Comparison of ENCODE assay signal across 25 mouse cellular contexts in genomic region chr7:31161246-31161645, GRCm38 (mm10). TPM values are rescaled to one million over a fixed set of nuclear protein-coding genes. Genes with fewer than 3 reads are reported as not detected.
DNase-seq lines count a peak whose midpoint lies in the region; ATAC-seq and TF ChIP-seq lines count a peak whose summit lies in the region.
"Had no signal": no experiment of that assay in that cellular context is flagged by ENCODE, and none has a peak within 500 bp of the region (broad histone marks: within the 10 kb centered on the region; RNA-seq: fewer than 3 reads in every experiment).

No protein-coding gene starts in this region.

- H3K4me1 ChIP-seq in megakaryocyte, embryonic 14.5 days, result peaks cover 74% of the 10 kb centered on the region
- peaks cover 0 to 23% of the 10 kb centered on the region in 2 experiments; a peak in 2 of 4 replicates for H3K4me1 ChIP-seq in MEL (ENCODE audit: control insufficient read depth in 1 of 2, insufficient read depth in 2 of 2, low read length in 2 of 2)
- H3K4me1 ChIP-seq: hindbrain, embryonic 13.5 days had no signal

- ATAC-seq in megakaryocyte, adult 5-6 weeks (ENCODE audit: poor library complexity, severe bottlenecking), result no peak
- ATAC-seq: forebrain, embryonic 16.5 days had no signal

- no peaks in the 10 kb centered on the region for H3K36me3 ChIP-seq in megakaryocyte, embryonic 14.5 days (replicated peaks; ENCODE audit: low read length)
- H3K36me3 ChIP-seq in MEL (ENCODE audit: control insufficient read depth in 1 of 2, insufficient read depth in 2 of 2, low read length in 2 of 2), result peaks cover 0 to 13% of the 10 kb centered on the region in 2 experiments; a peak in 2 of 4 replicates
- H3K36me3 ChIP-seq: forebrain, embryonic 10.5 days; heart, embryonic 13.5 days; hindbrain, embryonic 13.5 days; liver, embryonic 13.5 days had no signal

- H3K79me2 ChIP-seq in MEL (ENCODE audit: control insufficient read depth, insufficient read depth, low read length, poor library complexity), result no peaks in the 10 kb centered on the region

- no peak overlapping the region for H3K9ac ChIP-seq in MEL (ENCODE audit: control insufficient read depth, low read depth, low read length, poor library complexity, severe bottlenecking)
- H3K9ac ChIP-seq: heart, embryonic 13.5 days; hindbrain, embryonic 13.5 days; liver, embryonic 13.5 days; lung, embryonic 14.5 days had no signal

- peak overlapping the region; percentile 15 for H3K27ac ChIP-seq in MEL (ENCODE audit: control insufficient read depth, low read depth, low read length)
- H3K27ac ChIP-seq: forebrain, embryonic 10.5 days; heart, adult 2 months; heart, embryonic 13.5 days; hindbrain, embryonic 13.5 days; liver, embryonic 13.5 days had no signal

- no peak for TF ChIP-seq RAD21 in MEL (IDR thresholded peaks at IDR 0.05; ENCODE audit: low read depth, low read length)

- TF ChIP-seq CTCF in MEL (IDR thresholded peaks at IDR 0.05 in 2 of 3, conservative IDR thresholded peaks at IDR 0.05 in 1 of 3; ENCODE audit: control insufficient read depth in 1 of 3, insufficient read depth in 1 of 3, low read depth in 2 of 3, low read length in 3 of 3, poor library complexity in 1 of 3, severe bottlenecking in 1 of 3), result no peak

- no peak for TF ChIP-seq EP300 in MEL (IDR thresholded peaks at IDR 0.05; ENCODE audit: low read depth in 1 of 2, low read length in 2 of 2)

- no peak for DNase-seq in MEL (ENCODE audit: low read depth, low spot score)
- peak; percentile 56 for DNase-seq in naive thymus-derived CD4-positive, alpha-beta T cell, adult 2 months (ENCODE audit: low read depth)
- peak; percentile 51 to 52 for DNase-seq in thymus, postnatal 36 days
- DNase-seq in cerebellum, postnatal 10 days, result no peak
- no peak for DNase-seq in layer of hippocampus, postnatal 10 days (ENCODE audit: low spot score in 2 of 2)
- no peak for DNase-seq in layer of hippocampus, adult 18-20 months (ENCODE audit: low spot score in 2 of 2)
- DNase-seq: adrenal gland, postnatal 25 days; cerebellum, adult 9-10 months; gastrocnemius, postnatal 36 days; heart, adult 2 months; heart, postnatal 14 days; kidney, adult 2 months; kidney, postnatal 10 days; layer of hippocampus, postnatal 36 days; liver, embryonic 13.5 days; lung, embryonic 14.5 days; midbrain, embryonic 14.5 days; right cerebral cortex, adult 18-20 months had no signal

- TF ChIP-seq POLR2A in MEL (IDR thresholded peaks at IDR 0.05; ENCODE audit: control insufficient read depth in 1 of 2, insufficient read depth in 1 of 2, low read depth in 1 of 2, low read length in 2 of 2, poor library complexity in 1 of 2), result no peak

- H3K4me3 ChIP-seq in megakaryocyte, embryonic 14.5 days (replicated peaks), result peak overlapping the region; percentile 7
- no peak overlapping the region for H3K4me3 ChIP-seq in MEL (ENCODE audit: control insufficient read depth in 1 of 2, insufficient read depth in 1 of 2, low read depth in 2 of 2, low read length in 2 of 2)
- H3K4me3 ChIP-seq: forebrain, embryonic 10.5 days; heart, adult 2 months; heart, embryonic 13.5 days; hindbrain, embryonic 13.5 days; liver, embryonic 13.5 days had no signal

- peaks cover 2% of the 10 kb centered on the region for H3K27me3 ChIP-seq in megakaryocyte, embryonic 14.5 days (replicated peaks)
- no peaks in the 10 kb centered on the region for H3K27me3 ChIP-seq in MEL (ENCODE audit: control insufficient read depth in 1 of 2, insufficient read depth in 2 of 2, low read length in 2 of 2)
- H3K27me3 ChIP-seq: heart, embryonic 13.5 days; hindbrain, embryonic 13.5 days; liver, embryonic 13.5 days had no signal

- H3K9me3 ChIP-seq in megakaryocyte, embryonic 14.5 days, result peaks cover 13% of the 10 kb centered on the region
- H3K9me3 ChIP-seq in MEL (replicated peaks; ENCODE audit: insufficient read depth, low read length), result no peaks in the 10 kb centered on the region
- H3K9me3 ChIP-seq: liver, embryonic 13.5 days had no signal

TF ChIP-seq in MEL, 35 proteins besides CTCF, POLR2A, EP300 and RAD21:
- no peak for TF ChIP-seq ELF1 (IDR thresholded peaks at IDR 0.05; ENCODE audit: low read depth, low read length)
- no peak for TF ChIP-seq KAT2A (conservative IDR thresholded peaks at IDR 0.05; ENCODE audit: low read depth, low read length)
- no peak for TF ChIP-seq CHD1 (IDR thresholded peaks at IDR 0.05; ENCODE audit: low read depth, low read length)
- TF ChIP-seq RCOR1 (IDR thresholded peaks at IDR 0.05; ENCODE audit: low read depth, low read length), result no peak
- no peak for TF ChIP-seq HCFC1 (IDR thresholded peaks at IDR 0.05; ENCODE audit: low read depth, low read length)
TF ChIP-seq in MEL: peak in this region for 0.

RNA-seq across cellular contexts. Expression of gene Gramd1a, which starts 5.5 kb away (rescaled TPM):
- 122 and 287 TPM in 2 replicates for polyA plus RNA-seq in megakaryocyte, embryonic 14.5 days (2012; ENCODE audit: insufficient read depth, low replicate concordance)
- total RNA-seq in megakaryocyte, adult 5-6 weeks (2015), result 74.2 and 76.0 TPM in 2 replicates
- total RNA-seq in megakaryocyte, adult 5-6 weeks (2017), result 34.1 and 35.3 TPM in 2 replicates
- 18.2 and 21.8 TPM in 2 replicates for total RNA-seq in MEL (2012; rRNA removed)
- 10 to 100 TPM in 1 of 2 experiments, not detected in 1; 65.7 TPM for polyA plus RNA-seq in MEL (2012; ENCODE audit: insufficient read depth in 1 of 2, insufficient read length in 2 of 2, low read depth in 1 of 2, low replicate concordance in 2 of 2, missing spikeins in 1 of 2)
- total RNA-seq in layer of hippocampus, postnatal 10 days (2021), result 100 to 1,000 TPM; 143 to 144 TPM
- 100 to 1,000 TPM; 108 to 115 TPM for total RNA-seq in layer of hippocampus, adult 18-20 months (2021)

RNA-seq across cellular contexts. Expression of gene Scn1b, which starts 34.4 kb away (rescaled TPM):
- polyA plus RNA-seq in megakaryocyte, embryonic 14.5 days (2012; ENCODE audit: insufficient read depth, low replicate concordance), result 8.8 and 28.4 TPM in 2 replicates
- total RNA-seq in megakaryocyte, adult 5-6 weeks (2015), result 0.52 TPM in 1 of 2 replicates, not detected in the other
- total RNA-seq in megakaryocyte, adult 5-6 weeks (2017), result 0.28 and 0.59 TPM in 2 replicates
- total RNA-seq in MEL (2012; rRNA removed), result not detected in 2 replicates
- not detected for polyA plus RNA-seq in MEL (2012; ENCODE audit: insufficient read depth in 1 of 2, insufficient read length in 2 of 2, low read depth in 1 of 2, low replicate concordance in 2 of 2, missing spikeins in 1 of 2)
- 100 to 1,000 TPM; 264 to 274 TPM for total RNA-seq in layer of hippocampus, postnatal 10 days (2021)
- total RNA-seq in layer of hippocampus, adult 18-20 months (2021), result 100 to 1,000 TPM; 669 to 714 TPM
- total RNA-seq: megakaryocyte-erythroid progenitor cell, adult 5-6 weeks had no signal

RNA-seq across cellular contexts. Expression of gene Hpn, which starts 46.2 kb away (rescaled TPM):
- 1.8 TPM in 1 of 2 replicates, not detected in the other for polyA plus RNA-seq in megakaryocyte, embryonic 14.5 days (2012; ENCODE audit: insufficient read depth, low replicate concordance)
- total RNA-seq in megakaryocyte, adult 5-6 weeks (2015), result 1.5 and 2.1 TPM in 2 replicates
- 0.33 and 1.7 TPM in 2 replicates for total RNA-seq in megakaryocyte, adult 5-6 weeks (2017)
- total RNA-seq in MEL (2012; rRNA removed), result 0.69 and 1.6 TPM in 2 replicates
- polyA plus RNA-seq in MEL (2012; ENCODE audit: insufficient read depth in 1 of 2, insufficient read length in 2 of 2, low read depth in 1 of 2, low replicate concordance in 2 of 2, missing spikeins in 1 of 2), result 1 to 10 TPM in 1 of 2 experiments, not detected in 1; 1.1 TPM
- total RNA-seq in layer of hippocampus, postnatal 10 days (2021), result 1 to 10 TPM; 2.1 to 2.9 TPM
- total RNA-seq in layer of hippocampus, adult 18-20 months (2021), result 1 to 10 TPM; 4.3 to 7.0 TPM
- polyA plus RNA-seq: forebrain, embryonic 16.5 days had no signal

Comparison
In these comparisons a context has a peak if more than half of its experiments do, and no peak if none do; other contexts are left out.
1. DNase-seq: peak in naive thymus-derived CD4-positive, alpha-beta T cell, adult 2 months (single experiment) and thymus, postnatal 36 days (2 of 2); none in MEL (single experiment), cerebellum, postnatal 10 days (0 of 2), layer of hippocampus, postnatal 10 days (0 of 2) and layer of hippocampus, adult 18-20 months (0 of 2).
2. RNA of gene Scn1b, which starts 34.4 kb away (total RNA-seq): 669 to 714 TPM in layer of hippocampus, adult 18-20 months and 264 to 274 TPM in layer of hippocampus, postnatal 10 days; 0.28 to 0.59 TPM in megakaryocyte, adult 5-6 weeks and not detected in MEL; every median in the first group is over 100 times any median in the second.